Mouse (Mus musculus) urinary bladder, postnatal 36 days (tissue): ENCODE results near the gene Hivep3.
A peak's percentile ranks its signal among the peaks of the same experiment; 100 is the strongest.

ENCODE experiments used
- DNase-seq, 2 experiments: peaks; one replicate each; pipeline ENCODE4 v3.0.0; 2022; ENCODE audit warnings: low spot score in 2 of 2, mixed read lengths in 1 of 2

Hivep3 gene

DNA sequence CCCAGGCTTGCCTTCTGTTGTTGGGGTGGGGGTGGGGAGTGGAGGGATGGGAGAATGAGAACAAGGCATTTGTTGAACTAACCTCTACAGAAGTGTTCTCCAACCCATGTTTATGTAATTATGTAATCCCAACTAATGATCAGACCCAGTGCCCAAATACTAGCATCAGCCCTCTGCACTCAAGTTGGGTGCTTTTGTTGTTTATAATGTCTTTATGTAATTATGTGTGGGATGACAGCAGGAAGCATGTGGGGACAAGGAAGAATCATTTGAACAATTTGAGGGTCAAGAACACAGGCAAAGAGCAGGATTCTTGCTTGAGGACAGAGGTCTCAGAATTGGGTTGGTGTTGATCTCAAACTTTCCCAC is 82.2 kb downstream of the Hivep3 start:
- DNase-seq: no peak

DNA sequence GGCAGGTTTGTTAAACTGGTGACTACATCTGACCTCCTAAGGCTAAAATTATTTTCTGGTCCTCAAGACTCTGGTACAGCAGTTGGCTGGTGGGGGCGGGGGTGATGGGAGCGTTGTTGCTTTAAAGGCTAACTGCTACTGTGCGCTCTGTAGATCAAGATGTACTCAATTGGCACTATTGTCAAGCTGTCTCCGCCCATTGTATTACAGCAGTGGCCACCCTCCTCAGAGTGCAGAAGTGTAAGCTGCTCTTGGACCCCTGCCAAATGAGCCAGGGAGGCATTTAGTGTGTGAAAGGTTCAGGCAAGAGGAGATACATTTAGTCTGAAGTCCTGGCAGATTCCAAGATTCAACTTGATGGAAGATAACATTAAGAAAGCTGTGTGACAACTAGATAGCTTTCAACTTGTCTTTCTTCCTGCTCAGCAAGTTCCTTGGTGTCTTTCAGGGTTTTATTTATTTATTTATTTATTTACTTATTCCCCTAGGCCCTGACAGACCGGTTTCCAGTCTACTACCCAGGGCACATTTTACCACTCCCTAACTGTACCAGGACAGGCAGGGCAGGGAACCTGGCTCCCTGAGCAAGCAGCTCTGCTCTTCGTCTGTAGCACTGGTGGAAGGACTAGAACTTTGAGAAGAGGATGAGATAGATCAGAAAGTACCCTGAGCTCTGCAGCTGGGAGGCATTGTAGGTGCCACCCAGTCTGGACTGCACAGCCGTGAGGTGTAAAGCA is 83.2 kb downstream of the Hivep3 start:
- DNase-seq: peak; percentile 64 to 84

DNA sequence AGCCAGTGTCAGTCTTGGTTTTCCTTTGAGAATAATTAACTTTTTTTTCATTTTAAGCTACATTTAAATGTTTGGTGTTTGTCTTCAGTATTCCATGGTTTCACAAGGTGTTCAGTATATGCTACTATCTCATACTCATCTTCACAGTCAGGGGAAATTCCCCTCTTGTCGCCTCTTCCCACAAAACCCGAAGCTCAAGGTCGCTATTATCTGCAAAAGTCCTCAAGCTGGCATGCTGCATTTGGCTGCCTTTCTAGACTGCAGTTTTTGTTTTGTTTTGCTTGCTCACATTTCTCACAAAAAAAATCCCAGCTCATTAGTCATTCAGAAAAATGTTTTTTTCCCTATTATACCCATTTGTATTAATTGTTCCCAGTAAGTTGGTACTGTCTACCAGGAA is 92.4 kb downstream of the Hivep3 start:
- no peak for DNase-seq

- DNase-seq: no peak
Measured at GRCm38 (mm10) chr4:119828386-119828785, 94.8 kb downstream of the Hivep3 start.

- DNase-seq: no peak
Measured at GRCm38 (mm10) chr4:119828996-119829395, 95.4 kb downstream of the Hivep3 start.

- DNase-seq: peak; percentile 56 to 73
Measured at GRCm38 (mm10) chr4:119833333-119833732, 99.7 kb downstream of the Hivep3 start.

DNA sequence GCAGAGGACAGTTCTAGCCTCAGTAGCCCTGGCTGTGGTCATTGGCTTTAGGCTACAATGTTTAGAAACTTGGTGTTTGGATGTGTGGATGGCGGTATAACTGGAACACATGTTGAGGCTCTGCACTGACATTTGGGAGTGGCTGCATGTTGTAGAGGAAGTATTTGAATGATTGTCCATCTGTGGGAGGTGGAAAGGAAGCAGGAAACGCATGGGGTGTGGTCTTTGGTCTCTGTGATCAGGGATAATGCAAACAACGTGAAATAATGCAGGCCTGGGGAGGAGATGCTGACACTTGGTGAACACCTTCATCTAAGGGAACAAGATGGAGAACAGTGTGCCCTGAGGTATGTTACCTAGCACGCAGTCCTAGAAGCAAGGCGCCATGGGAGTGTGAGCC is 100.3 kb downstream of the Hivep3 start:
- no peak for DNase-seq

- no peak for DNase-seq
Measured at GRCm38 (mm10) chr4:119836181-119836580, 102.6 kb downstream of the Hivep3 start.

DNA sequence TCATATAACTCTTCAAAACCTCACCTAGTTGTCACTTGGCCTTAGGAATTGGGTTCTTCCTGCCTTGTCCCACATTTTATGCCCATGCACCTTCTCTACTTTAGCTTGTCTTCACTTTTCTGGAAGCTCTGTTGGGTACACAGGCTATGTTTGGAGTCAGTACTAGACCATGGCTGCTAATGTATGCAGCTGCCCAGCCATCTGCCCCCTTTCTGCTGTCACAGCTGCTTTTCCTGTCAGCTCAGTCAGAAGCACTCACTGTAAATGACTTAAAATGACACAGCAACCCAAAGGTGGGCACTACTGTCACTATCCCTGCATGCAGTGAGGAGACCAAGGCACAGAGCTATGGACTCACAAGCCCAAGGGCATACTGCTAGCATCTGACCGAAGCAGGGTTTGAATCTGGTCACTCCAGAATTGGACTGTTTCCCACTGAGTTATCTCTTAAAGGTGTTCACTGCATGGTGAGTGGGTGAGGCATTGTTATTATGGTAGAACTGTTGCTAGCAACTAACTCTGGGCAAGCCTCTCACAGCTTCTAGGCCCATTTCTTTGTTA is 104.0 kb downstream of the Hivep3 start:
- no peak for DNase-seq

- DNase-seq: no peak
Measured at GRCm38 (mm10) chr4:119838308-119838707, 104.7 kb downstream of the Hivep3 start.

DNA sequence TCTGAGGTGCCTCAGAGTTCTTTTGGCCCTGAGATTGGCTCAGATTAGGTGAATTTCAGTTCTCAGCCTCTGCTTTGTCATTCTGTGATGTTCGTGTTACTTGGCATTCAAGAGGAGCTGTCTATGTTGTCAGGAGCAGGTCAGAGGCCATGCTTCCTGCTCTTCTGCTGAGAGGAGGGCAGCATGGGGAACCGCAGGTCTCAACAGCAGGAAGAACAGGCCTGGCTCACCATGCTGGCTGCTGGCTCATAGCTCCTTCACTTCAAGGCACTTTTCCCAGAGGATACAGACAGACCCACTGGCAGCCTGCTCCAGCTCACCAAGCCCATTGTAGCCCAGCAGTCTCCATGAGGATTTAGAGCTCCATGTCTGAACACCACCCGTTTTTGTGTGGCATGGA is 109.7 kb downstream of the Hivep3 start:
- DNase-seq: no peak

- peak; percentile 31 to 38 for DNase-seq
Measured at GRCm38 (mm10) chr4:119844267-119844666, 110.7 kb downstream of the Hivep3 start.

- no peak for DNase-seq
Measured at GRCm38 (mm10) chr4:119845596-119846161, 112.1 kb downstream of the Hivep3 start.

DNA sequence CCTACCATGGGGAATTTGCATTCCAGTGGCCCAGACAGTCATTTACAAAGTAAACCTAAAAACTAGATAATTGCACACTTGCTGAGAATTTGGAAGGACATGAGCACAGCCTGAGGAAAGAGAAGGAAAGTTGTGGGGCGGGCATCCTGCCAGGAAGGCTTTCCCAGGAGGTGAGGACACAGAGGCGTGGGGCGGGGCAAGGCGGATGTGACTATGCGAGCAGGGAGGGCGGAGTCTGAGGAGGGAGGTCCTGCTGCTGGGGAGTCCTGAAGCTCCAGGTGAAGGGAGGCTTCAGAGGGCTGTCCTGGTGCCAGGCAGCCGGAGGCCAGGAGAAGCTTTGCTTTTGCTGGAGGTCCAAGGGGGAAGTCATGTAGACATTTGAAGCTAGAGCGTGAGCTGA is 118.9 kb downstream of the Hivep3 start:
- DNase-seq: peak; percentile 58 to 80

DNA sequence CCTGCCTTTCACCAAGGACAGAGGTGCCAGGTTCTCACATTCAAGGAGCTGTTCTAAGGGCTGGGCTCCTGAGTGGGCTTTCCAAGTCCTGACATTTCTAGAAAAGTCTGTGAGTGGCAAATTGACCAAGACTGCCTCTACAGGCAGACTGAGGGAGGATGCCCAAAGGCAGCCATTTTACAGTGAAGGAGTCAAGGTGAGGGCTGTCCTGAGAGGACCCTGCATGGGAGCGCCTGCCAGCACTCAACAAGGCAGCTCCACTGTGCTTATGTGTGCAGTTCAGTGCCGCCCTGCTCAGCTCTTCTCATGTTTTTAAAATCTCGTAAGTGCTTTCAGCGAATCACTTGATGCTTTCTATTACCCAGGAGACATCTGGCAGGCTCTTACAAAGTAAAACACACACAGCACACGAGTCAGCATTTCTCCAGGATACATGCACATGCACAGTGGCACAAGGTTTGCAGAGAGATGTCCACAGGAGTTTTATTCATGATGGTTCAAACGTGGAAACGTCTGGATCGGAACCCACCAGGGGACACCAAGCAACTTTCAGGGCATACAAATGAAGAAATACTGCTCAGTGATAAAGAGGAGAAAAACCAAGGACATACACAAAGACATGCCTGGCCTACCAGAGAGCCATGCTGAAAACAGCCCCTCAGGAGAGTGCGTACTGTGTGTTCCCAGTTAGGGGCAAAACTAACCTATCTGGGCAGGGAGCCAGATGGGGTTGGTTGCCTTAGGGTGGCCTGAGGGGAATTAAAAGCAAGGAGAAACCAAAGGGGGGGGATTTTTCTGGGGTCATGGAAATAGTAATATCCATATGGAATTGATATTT is 120.9 kb downstream of the Hivep3 start:
- no peak for DNase-seq

DNA sequence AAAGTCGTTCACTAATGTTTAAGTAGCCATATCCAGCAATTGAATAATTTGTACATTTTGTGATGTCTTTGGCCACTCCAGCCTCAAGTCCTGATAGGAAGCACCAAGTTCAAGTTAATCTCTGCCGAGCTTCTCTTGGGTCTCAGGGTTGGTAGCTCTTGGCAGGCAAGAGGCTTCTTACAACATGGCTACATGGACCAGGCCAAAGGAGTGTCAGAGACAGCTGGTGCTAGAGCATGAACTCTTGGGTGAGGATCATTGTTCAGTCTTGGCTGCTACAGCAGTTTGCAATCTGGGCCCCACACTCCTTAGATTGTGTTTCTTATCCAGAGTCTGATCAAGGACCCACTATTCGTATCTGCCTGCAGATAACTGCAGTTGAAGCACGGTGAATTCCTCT is 125.9 kb downstream of the Hivep3 start:
- peak in 1 of 2 experiments; percentile 41 for DNase-seq

DNA sequence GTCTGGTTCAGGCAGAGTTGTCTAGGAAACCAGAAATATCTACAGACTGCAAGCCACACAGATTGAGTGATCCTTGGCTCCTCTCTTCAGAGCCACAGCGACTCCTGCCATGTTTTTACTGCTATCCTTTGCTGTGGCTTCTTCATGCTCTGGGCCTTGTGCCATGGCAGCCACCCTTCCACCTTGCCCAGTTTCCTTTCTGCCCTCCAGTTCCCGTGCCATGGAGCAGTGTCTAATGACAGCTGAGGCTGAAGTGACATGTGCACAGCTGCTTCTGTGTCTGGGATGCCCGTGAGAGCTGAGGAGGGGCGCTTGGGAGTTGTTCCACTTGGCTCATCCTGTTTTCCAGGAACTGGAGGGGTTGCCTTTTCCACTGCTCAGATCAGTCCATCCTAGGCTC is 127.4 kb downstream of the Hivep3 start:
- no peak for DNase-seq

GRCm38 (mm10) chr4:119865827-119866455 is 132.4 kb downstream of the Hivep3 start:
- DNase-seq: peak in 1 of 2 experiments; percentile 13

DNA sequence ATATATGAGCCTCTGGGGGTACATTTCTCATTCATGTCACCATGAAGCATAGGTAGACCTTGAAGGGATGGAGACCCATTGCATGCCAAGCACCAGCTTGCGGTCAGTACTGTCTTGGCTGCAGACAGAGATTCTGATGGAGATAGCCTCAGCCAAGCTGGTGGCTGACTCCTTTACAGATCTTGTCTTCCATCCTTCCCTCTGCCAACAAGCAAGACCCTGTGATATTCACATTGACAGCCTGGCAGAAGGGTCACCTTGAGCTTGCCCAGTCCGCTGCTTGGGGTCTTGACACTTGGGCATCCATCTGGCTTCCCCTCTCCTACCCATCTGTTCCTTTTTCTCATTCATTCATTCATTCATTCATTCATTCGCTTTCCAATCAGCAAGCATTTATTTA is 133.5 kb downstream of the Hivep3 start:
- DNase-seq: no peak

GRCm38 (mm10) chr4:119870411-119870810 is 136.8 kb downstream of the Hivep3 start:
- no peak for DNase-seq

GRCm38 (mm10) chr4:119871441-119871840 is 137.9 kb downstream of the Hivep3 start:
- DNase-seq: no peak
